Mouse (Mus musculus) embryonic fibroblast, embryonic 13.5 days (primary cell): ENCODE data around the gene Ccdc34.

Experiments
- CTCF ChIP-seq: IDR thresholded peaks from 2 replicates; pipeline ENCODE4 v1.5.1; 2011; ENCODE audit warnings: mild to moderate bottlenecking, control low read depth, low read length, moderate library complexity, borderline replicate concordance; ENCODE audit not compliant: insufficient read depth
- POLR2A ChIP-seq: IDR thresholded peaks from 2 replicates; pipeline ENCODE4 v1.6.1; 2011; ENCODE audit warnings: low read depth, mild to moderate bottlenecking, control low read depth, low read length, moderate library complexity

DNA sequence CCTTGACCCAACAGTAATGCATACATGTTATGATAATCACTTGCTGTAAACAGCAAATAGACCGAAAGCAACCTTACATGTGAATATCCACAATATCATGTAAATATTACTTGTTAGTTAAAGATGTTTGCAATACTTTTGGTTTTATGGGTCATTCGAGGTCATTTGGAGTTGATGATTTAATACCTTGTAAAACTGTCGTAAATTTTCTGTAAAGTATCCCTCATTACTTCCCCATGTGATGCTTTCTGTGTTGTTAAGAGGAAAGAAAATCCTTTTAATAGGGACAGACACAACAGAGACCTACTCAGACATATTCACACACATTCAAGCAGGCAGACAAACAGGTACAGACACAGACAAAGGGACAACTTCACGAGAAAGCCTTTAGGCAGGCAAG is 150.1 kb downstream of the Ccdc34 start:
- TF ChIP-seq POLR2A (no peak), CTCF (no peak)
